Mouse (Mus musculus): ENCODE data around the gene Fhdc1.

GRCm38 (mm10) chr3:84449015-84449414, 31.2 kb downstream of the Fhdc1 start:
- TF ChIP-seq CTCF (IDR thresholded peaks at IDR 0.05; ENCODE audit: low read depth, low read length) (no peak), POLR2A (IDR thresholded peaks at IDR 0.05; ENCODE audit: extremely low read depth, insufficient read depth, low read length) (no peak)

All from liver, adult 2 months (tissue).